Mouse (Mus musculus) forebrain, embryonic 16.5 days (tissue): ENCODE data around the gene Sgpl1. TPM values are rescaled to one million over a fixed set of nuclear protein-coding genes. Genes with fewer than 3 reads are reported as not detected.

Source experiments
- ATAC-seq: fragments of 200-750 bp; cut with Nextera tagmentation; 2 replicates; pipeline ENCODE4 v1.8.0; 2017; ENCODE audit warnings: mild to moderate bottlenecking, moderate library complexity
- H3K27ac ChIP-seq: fragments of 300-500 bp; sonication (generic); 2 replicates; pipeline ENCODE4 v1.5.1; 2014; ENCODE audit warnings: low read length, control low read depth
- H3K27me3 ChIP-seq: fragments of 300-500 bp; sonication (generic); replicated peaks from 2 replicates; pipeline ENCODE4 v1.6.1; 2014; ENCODE audit warnings: low read length; ENCODE audit not compliant: control insufficient read depth, insufficient read depth
- H3K36me3 ChIP-seq: fragments of 300-500 bp; sonication (generic); 2 replicates; pipeline ENCODE4 v1.6.1; 2014; ENCODE audit not compliant: control insufficient read depth, insufficient read depth
- H3K4me1 ChIP-seq: fragments of 300-500 bp; sonication (generic); replicated peaks from 2 replicates; pipeline ENCODE4 v1.6.1; 2014; ENCODE audit warnings: low read length; ENCODE audit not compliant: control insufficient read depth, insufficient read depth
- H3K4me2 ChIP-seq: fragments of 300-500 bp; sonication (generic); 2 replicates; pipeline ENCODE4 v1.6.1; 2014; ENCODE audit warnings: mild to moderate bottlenecking, low read length, control low read depth
- H3K4me3 ChIP-seq: fragments of 300-500 bp; sonication (generic); replicated peaks from 2 replicates; pipeline ENCODE4 v1.5.1; 2014; ENCODE audit warnings: mild to moderate bottlenecking, low read length, control low read depth
- H3K9ac ChIP-seq: fragments of 300-500 bp; sonication (generic); replicated peaks from 2 replicates; pipeline ENCODE4 v1.6.1; 2014; ENCODE audit warnings: low read depth, low read length, control low read depth
- H3K9me3 ChIP-seq: fragments of 300-500 bp; sonication (generic); 2 replicates; pipeline ENCODE4 v1.6.1; 2016; ENCODE audit warnings: low read length; ENCODE audit not compliant: control insufficient read depth
- WGBS: fragments of 180-500 bp; shearing (Covaris S2); extraction: QIAGEN DNeasy Blood & Tissue Kit; methylation state at CpG from one replicate; pipeline ENCODE4 v1.1.7; 2014; 5-methylcytosine and 5-hydroxymethylcytosine counted together
- polyA plus RNA-seq: library from polyadenylated mRNA; unstranded; fragments of >200 nt; fragmentation: Nextera tagmentation; extraction: Ambion mirVana; gene quantifications from 2 replicates; pipeline ENCODE4 v1.2.1, GENCODE M21; 2015

Sgpl1 gene
- polyA plus RNA-seq, 1 experiment from 2014 or later = 64.0 TPM

DNA sequence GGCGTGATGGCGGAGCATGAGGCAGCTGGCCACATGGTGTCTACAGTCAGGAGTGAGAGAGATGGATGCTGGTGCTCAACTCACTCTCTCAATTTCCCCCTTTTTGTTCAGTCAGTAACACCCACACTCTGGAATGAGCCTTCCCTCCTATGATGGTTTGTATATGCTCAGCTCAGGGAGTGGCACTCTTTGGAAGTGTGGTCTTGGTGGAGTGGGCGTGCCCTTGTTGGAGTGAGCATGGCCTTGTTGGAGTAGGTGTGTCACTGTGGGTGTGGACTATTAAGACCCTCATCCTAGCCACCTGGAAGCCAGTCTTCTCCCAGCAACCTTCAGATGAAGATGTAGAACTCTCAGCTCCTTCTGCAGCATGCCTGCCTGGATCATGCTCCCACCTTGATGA, 71.9 kb downstream of the Sgpl1 start:
- Histone ChIP-seq H3K27me3 (no peaks in the 10 kb centered on the region), H3K4me2 (no peak overlapping the region), H3K36me3 (no peaks in the 10 kb centered on the region), H3K9me3 (no peaks in the 10 kb centered on the region), H3K9ac (no peak overlapping the region), H3K4me3 (no peak overlapping the region), H3K4me1 (peaks cover 6% of the 10 kb centered on the region; the same call in 1 of the 2 replicates), H3K27ac (no peak overlapping the region)
- no peak for ATAC-seq
- WGBS = 87% methylated on average over 3 of the region's 3 CpGs

- Histone ChIP-seq H3K27me3 (no peaks in the 10 kb centered on the region), H3K36me3 (no peaks in the 10 kb centered on the region), H3K9ac (no peak overlapping the region), H3K9me3 (no peaks in the 10 kb centered on the region), H3K4me3 (no peak overlapping the region), H3K27ac (no peak overlapping the region), H3K4me1 (no peaks in the 10 kb centered on the region), H3K4me2 (no peak overlapping the region)
- no peak for ATAC-seq
- WGBS = 8% methylated on average over 1 of the region's 1 CpGs
Measured at GRCm38 (mm10) chr10:61074643-61075042, 72.9 kb downstream of the Sgpl1 start.

GRCm38 (mm10) chr10:61072324-61072723, 75.2 kb downstream of the Sgpl1 start:
- Histone ChIP-seq H3K9ac (no peak overlapping the region), H3K4me2 (no peak overlapping the region), H3K27me3 (no peaks in the 10 kb centered on the region), H3K27ac (no peak overlapping the region), H3K4me1 (no peaks in the 10 kb centered on the region), H3K4me3 (no peak overlapping the region), H3K9me3 (no peaks in the 10 kb centered on the region), H3K36me3 (no peaks in the 10 kb centered on the region)
- 13% methylated on average over 16 of the region's 16 CpGs for WGBS
- no peak for ATAC-seq

GRCm38 (mm10) chr10:61069248-61069647, 78.3 kb downstream of the Sgpl1 start:
- ATAC-seq = no peak
- 15% methylated on average over 13 of the region's 13 CpGs for WGBS
- no peaks in the 10 kb centered on the region for H3K9me3 ChIP-seq
- H3K27ac ChIP-seq = no peak overlapping the region
- H3K4me1 ChIP-seq = no peaks in the 10 kb centered on the region
- no peak overlapping the region for H3K4me2 ChIP-seq
- no peaks in the 10 kb centered on the region for H3K36me3 ChIP-seq
- H3K9ac ChIP-seq = no peak overlapping the region
- no peaks in the 10 kb centered on the region for H3K27me3 ChIP-seq
- no peak overlapping the region for H3K4me3 ChIP-seq

- H3K4me3 ChIP-seq = no peak overlapping the region
- no peaks in the 10 kb centered on the region for H3K27me3 ChIP-seq
- no peak overlapping the region for H3K4me2 ChIP-seq
- no peaks in the 10 kb centered on the region for H3K4me1 ChIP-seq
- no peak overlapping the region for H3K27ac ChIP-seq
- ATAC-seq = peak; percentile 45
- no peak overlapping the region for H3K9ac ChIP-seq
- no peaks in the 10 kb centered on the region for H3K9me3 ChIP-seq
- no peaks in the 10 kb centered on the region for H3K36me3 ChIP-seq
- 4% methylated on average over 8 of the region's 8 CpGs for WGBS
Measured at GRCm38 (mm10) chr10:61068436-61069192, 78.9 kb downstream of the Sgpl1 start.

- Histone ChIP-seq H3K4me2 (no peak overlapping the region), H3K9me3 (no peaks in the 10 kb centered on the region), H3K27ac (no peak overlapping the region), H3K36me3 (no peaks in the 10 kb centered on the region), H3K4me1 (no peaks in the 10 kb centered on the region), H3K4me3 (no peak overlapping the region), H3K9ac (no peak overlapping the region), H3K27me3 (no peaks in the 10 kb centered on the region)
- WGBS = 63% methylated on average over 13 of the region's 13 CpGs
- ATAC-seq = no peak
Measured at GRCm38 (mm10) chr10:61065287-61066005, 82.1 kb downstream of the Sgpl1 start.

GRCm38 (mm10) chr10:61064635-61065034, 82.9 kb downstream of the Sgpl1 start:
- Histone ChIP-seq H3K27ac (no peak overlapping the region), H3K4me2 (no peak overlapping the region), H3K36me3 (no peaks in the 10 kb centered on the region), H3K9ac (no peak overlapping the region), H3K4me3 (no peak overlapping the region), H3K9me3 (no peaks in the 10 kb centered on the region), H3K27me3 (no peaks in the 10 kb centered on the region), H3K4me1 (no peaks in the 10 kb centered on the region)
- 15% methylated on average over 8 of the region's 8 CpGs for WGBS
- peak; percentile 42; the same call in 1 of the 2 replicates for ATAC-seq

GRCm38 (mm10) chr10:61063271-61063864, 84.1 kb downstream of the Sgpl1 start:
- H3K9me3 ChIP-seq = no peaks in the 10 kb centered on the region
- H3K27me3 ChIP-seq = no peaks in the 10 kb centered on the region
- 58% methylated on average over 10 of the region's 10 CpGs for WGBS
- no peaks in the 10 kb centered on the region for H3K4me1 ChIP-seq
- no peaks in the 10 kb centered on the region for H3K36me3 ChIP-seq
- no peak overlapping the region for H3K4me3 ChIP-seq
- H3K4me2 ChIP-seq = no peak overlapping the region
- ATAC-seq = no peak
- no peak overlapping the region for H3K27ac ChIP-seq
- H3K9ac ChIP-seq = no peak overlapping the region

- Histone ChIP-seq H3K4me1 (no peaks in the 10 kb centered on the region), H3K4me2 (no peak overlapping the region), H3K9ac (no peak overlapping the region), H3K27ac (no peak overlapping the region), H3K27me3 (no peaks in the 10 kb centered on the region), H3K36me3 (no peaks in the 10 kb centered on the region), H3K4me3 (no peak overlapping the region), H3K9me3 (peaks cover 5% of the 10 kb centered on the region; the same call in 1 of the 2 replicates)
- no peak for ATAC-seq
- WGBS = 32% methylated on average over 6 of the region's 6 CpGs
Measured at GRCm38 (mm10) chr10:61059543-61060110, 87.9 kb downstream of the Sgpl1 start.
